Mouse (Mus musculus) E14TG2a.4 (cell line): ENCODE data around the gene Gm10142.
"Not testable (repeated sequence)": the region's sequence is repeated elsewhere in the genome, so short reads cannot be mapped to it uniquely, and the experiment has no call there.

Source experiments
- CTCF ChIP-seq: conservative IDR thresholded peaks from 2 replicates; pipeline ENCODE4 v1.5.1; 2014; ENCODE audit warnings: low read length
- POU5F1 ChIP-seq: IDR thresholded peaks from 2 replicates; pipeline ENCODE4 v1.6.1; 2014; ENCODE audit warnings: low read length, borderline replicate concordance

- TF ChIP-seq CTCF, POU5F1: not testable (repeated sequence)
Measured at GRCm38 (mm10) chr10:77751254-77751653, 35.6 kb downstream of the Gm10142 start, which contains the start of gene Gm9736.
